Mouse (Mus musculus) cerebellum, adult 2 months (tissue): ENCODE measurements around the gene Tmx4.

Experiments used
- CTCF ChIP-seq: fragments of 200-500 bp; IDR thresholded peaks from 2 replicates; pipeline ENCODE4 v1.5.1; 2011; ENCODE audit warnings: low read depth, mild to moderate bottlenecking, control low read depth, low read length, moderate library complexity, borderline replicate concordance; ENCODE audit not compliant: insufficient read depth
- POLR2A ChIP-seq: fragments of 200-500 bp; IDR thresholded peaks from 2 replicates; pipeline ENCODE4 v1.6.1; 2011; ENCODE audit warnings: low read length, control low read depth, borderline replicate concordance; ENCODE audit not compliant: insufficient read depth

- TF ChIP-seq CTCF (no peak), POLR2A (no peak)
Observed at GRCm38 (mm10) chr2:134641372-134641771, 2.6 kb downstream of the Tmx4 start.
